Mouse (Mus musculus) ES-Bruce4 (cell line): Measurements from ENCODE around the gene Polr3k.

Source experiments
- CTCF ChIP-seq: IDR thresholded peaks from one replicate; pipeline ENCODE4 v1.8.1; 2011; ENCODE audit warnings: low read depth, low read length
- POLR2A ChIP-seq: IDR thresholded peaks from one replicate; pipeline ENCODE4 v1.8.1; 2011; ENCODE audit warnings: low read length; ENCODE audit not compliant: insufficient read depth

DNA sequence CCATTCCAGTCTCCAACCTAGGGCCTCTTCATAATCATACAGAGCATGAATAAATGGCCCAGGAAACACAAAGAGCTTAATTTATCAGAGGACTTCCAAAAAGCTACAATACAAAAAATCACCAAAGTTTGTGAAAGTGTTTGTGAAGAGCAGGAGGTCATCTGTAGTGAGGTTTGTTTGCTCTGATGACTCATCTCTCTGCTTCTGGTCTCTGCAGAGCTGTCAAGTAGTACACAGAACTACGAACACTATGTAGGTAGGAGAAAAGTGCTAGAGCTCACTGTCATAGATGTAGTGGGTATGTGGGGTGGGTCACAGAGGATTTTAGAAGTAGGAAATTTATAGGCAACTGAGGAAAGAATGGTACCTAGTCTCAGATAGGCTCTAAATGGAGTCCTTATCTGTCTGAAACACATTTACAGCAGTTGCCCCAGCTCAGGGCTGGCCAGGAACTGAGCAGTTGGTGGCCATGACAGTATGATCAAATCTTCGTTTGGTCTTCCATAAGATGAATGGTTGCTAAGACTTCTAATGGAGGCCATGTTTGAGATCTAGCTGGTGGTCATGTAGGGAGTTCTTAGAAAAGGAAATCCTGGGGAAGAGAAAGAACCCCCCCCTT, 35.0 kb upstream of the Polr3k start:
- no peak for TF ChIP-seq CTCF
- no peak for TF ChIP-seq POLR2A
